Mouse (Mus musculus) v-Abl transformed pro-B cells (cell line): Measurements from ENCODE around the gene Pde6h.

Source experiments
- in situ Hi-C, 2 experiments: fragments of 400-800 bp; cut with MboI; formaldehyde crosslinking; loops; one replicate each; pipeline ENCODE4 v1.15.1; 2025; ENCODE audit not compliant: unreplicated experiment in 2 of 2

Pde6h gene

GRCm38 (mm10) chr6:136938331-136939126, 14.9 kb downstream of the Pde6h start:
- in situ Hi-C loops: loop anchor here (25.0 kb wide), 3 partner anchors 476 to 2001 kb away; no protein-coding TSS in a partner anchor

- in situ Hi-C loops: loop anchor here (25.0 kb wide), 3 partner anchors 477 to 2002 kb away; no protein-coding TSS in a partner anchor
Measured at GRCm38 (mm10) chr6:136939326-136940187, 15.9 kb downstream of the Pde6h start.

- in situ Hi-C loops: loop anchor here (25.0 kb wide), 3 partner anchors 478 to 2003 kb away; no protein-coding TSS in a partner anchor
Measured at GRCm38 (mm10) chr6:136940188-136940960, 16.7 kb downstream of the Pde6h start.

GRCm38 (mm10) chr6:136941051-136942021, 17.7 kb downstream of the Pde6h start, which contains the start of gene Arhgdib:
Gene Arhgdib, minus strand, starts transcription at chr6:136941899.
- in situ Hi-C loops: loop anchor here (25.0 kb wide), 3 partner anchors 479 to 2004 kb away; no protein-coding TSS in a partner anchor

GRCm38 (mm10) chr6:136942280-136942679, 18.6 kb downstream of the Pde6h start:
- in situ Hi-C loops: loop anchor here (25.0 kb wide), 3 partner anchors 480 to 2005 kb away; no protein-coding TSS in a partner anchor

- in situ Hi-C loops: loop anchor here (25.0 kb wide), 3 partner anchors 481 to 2006 kb away; no protein-coding TSS in a partner anchor
Measured at GRCm38 (mm10) chr6:136943392-136943791, 19.8 kb downstream of the Pde6h start.

GRCm38 (mm10) chr6:136944511-136944910, 20.9 kb downstream of the Pde6h start:
- in situ Hi-C loops: loop anchor here (25.0 kb wide), 3 partner anchors 482 to 2007 kb away; no protein-coding TSS in a partner anchor

- in situ Hi-C loops: loop anchor here (25.0 kb wide), 3 partner anchors 484 to 2009 kb away; no protein-coding TSS in a partner anchor
Measured at GRCm38 (mm10) chr6:136946241-136946640, 22.6 kb downstream of the Pde6h start.

GRCm38 (mm10) chr6:136946943-136947342, 23.3 kb downstream of the Pde6h start:
- in situ Hi-C loops: loop anchor here (25.0 kb wide), 3 partner anchors 485 to 2010 kb away; no protein-coding TSS in a partner anchor

- in situ Hi-C loops: loop anchor here (25.0 kb wide), 3 partner anchors 485 to 2010 kb away; no protein-coding TSS in a partner anchor
Measured at GRCm38 (mm10) chr6:136947716-136948115, 24.1 kb downstream of the Pde6h start.

- in situ Hi-C loops: no loop called here
Measured at GRCm38 (mm10) chr6:136950171-136950570, 26.5 kb downstream of the Pde6h start.

- in situ Hi-C loops: no loop called here
Measured at GRCm38 (mm10) chr6:136952930-136953329, 29.3 kb downstream of the Pde6h start.

- in situ Hi-C loops: no loop called here
Measured at GRCm38 (mm10) chr6:136954192-136954591, 30.6 kb downstream of the Pde6h start.

GRCm38 (mm10) chr6:136954715-136955114, 31.1 kb downstream of the Pde6h start:
- in situ Hi-C loops: no loop called here

GRCm38 (mm10) chr6:136955240-136955639, 31.6 kb downstream of the Pde6h start:
- in situ Hi-C loops: no loop called here

- in situ Hi-C loops: no loop called here
Measured at GRCm38 (mm10) chr6:136957062-136957461, 33.4 kb downstream of the Pde6h start.

GRCm38 (mm10) chr6:136959131-136959530, 35.5 kb downstream of the Pde6h start:
- in situ Hi-C loops: no loop called here

- in situ Hi-C loops: loop anchor here in 1 of 2 experiments (10.0 kb wide), 1 partner anchor 48 kb away; no protein-coding TSS in a partner anchor
Measured at GRCm38 (mm10) chr6:136962957-136963356, 39.3 kb downstream of the Pde6h start.
